ENCODE assay signal across 17 mouse cellular contexts in the genomic region with DNA sequence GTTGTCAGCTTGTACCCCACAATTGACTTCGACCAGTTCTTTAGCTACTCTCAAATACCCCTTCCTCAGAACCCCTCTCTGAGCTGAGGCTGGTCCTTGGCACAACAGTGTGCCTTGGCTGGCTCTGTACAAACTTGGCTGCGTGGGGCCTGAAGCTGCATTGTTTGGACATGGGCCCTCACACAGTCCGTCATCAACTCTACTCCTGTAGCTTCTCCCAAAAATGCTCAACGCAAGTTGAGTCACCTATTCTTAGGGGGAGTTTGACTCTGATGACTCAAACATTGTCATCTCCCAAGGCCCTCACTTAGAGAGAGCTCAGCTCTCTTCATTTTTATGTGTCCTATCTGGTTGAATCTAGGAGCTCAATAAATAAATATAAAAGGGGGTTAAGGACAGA.
"Had no signal": no experiment of that assay in that cellular context is flagged by ENCODE, and none has a peak within 500 bp of the region (broad histone marks: within the 10 kb centered on the region; RNA-seq: fewer than 3 reads in every experiment).

No protein-coding gene starts in this region.

- DNase-seq: gastrocnemius, adult 2 months; gastrocnemius, postnatal 10 days; gastrocnemius, postnatal 25 days; heart, adult 11 months; heart, adult 2 months; heart, postnatal 14 days; heart, postnatal 36 days; kidney, adult 11 months; kidney, adult 2 months; kidney, adult 9 months; kidney, postnatal 14 days; kidney, postnatal 36 days; layer of hippocampus, adult 9-11 months; layer of hippocampus, postnatal 36 days; liver; liver, embryonic 13.5 days; liver, postnatal 0 days had no signal
